Mouse (Mus musculus) hematopoietic stem cell, adult 5-6 weeks (primary cell): Measurements from ENCODE around the gene Rab44. TPM values are rescaled to one million over a fixed set of nuclear protein-coding genes. Genes with fewer than 3 reads are reported as not detected.

ENCODE experiments used
- ATAC-seq, 2 experiments: fragments of 125-278 bp in 1 of 2; replicated peaks in 1 of 2; 2 replicates each; pipeline ENCODE4 v1.8.0; 2016 to 2017; ENCODE audit warnings: inconsistent platforms in 2 of 2, mild to moderate bottlenecking in 2 of 2, moderate number of reproducible peaks in 2 of 2, low read depth in 1 of 2, moderate TSS enrichment in 1 of 2; ENCODE audit not compliant: low FRiP score in 2 of 2, poor library complexity in 2 of 2, severe bottlenecking in 2 of 2, insufficient read depth in 1 of 2, low TSS enrichment in 1 of 2
- total RNA-seq: library from RNA; stranded (forward); fragments of 172-1452, 232-1000 nt; gene quantifications from 2 replicates; pipeline ENCODE4 v1.2.3, GENCODE M21; 2017

Rab44 gene
- total RNA-seq, 1 experiment from 2014 or later: 27.8 TPM

DNA sequence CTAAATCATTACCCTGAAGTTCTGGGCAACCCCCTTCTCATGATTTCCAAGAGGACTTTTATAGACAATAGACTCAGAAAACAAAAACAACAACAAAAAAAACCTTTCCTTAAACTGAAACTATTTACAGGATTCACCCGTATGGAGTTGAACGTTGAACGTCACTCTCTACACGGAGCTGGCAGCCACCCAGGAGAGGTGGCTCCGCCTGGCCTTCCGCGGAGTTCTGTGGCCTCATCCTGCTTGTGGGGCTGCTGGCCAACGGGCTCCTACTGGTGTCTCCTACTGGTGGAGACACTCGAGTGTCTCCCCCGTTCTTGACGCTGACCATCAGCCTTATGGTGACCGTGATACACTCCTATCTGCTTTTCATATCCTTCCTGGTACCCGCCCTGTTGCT, 40.3 kb downstream of the Rab44 start:
- ATAC-seq: no peak

DNA sequence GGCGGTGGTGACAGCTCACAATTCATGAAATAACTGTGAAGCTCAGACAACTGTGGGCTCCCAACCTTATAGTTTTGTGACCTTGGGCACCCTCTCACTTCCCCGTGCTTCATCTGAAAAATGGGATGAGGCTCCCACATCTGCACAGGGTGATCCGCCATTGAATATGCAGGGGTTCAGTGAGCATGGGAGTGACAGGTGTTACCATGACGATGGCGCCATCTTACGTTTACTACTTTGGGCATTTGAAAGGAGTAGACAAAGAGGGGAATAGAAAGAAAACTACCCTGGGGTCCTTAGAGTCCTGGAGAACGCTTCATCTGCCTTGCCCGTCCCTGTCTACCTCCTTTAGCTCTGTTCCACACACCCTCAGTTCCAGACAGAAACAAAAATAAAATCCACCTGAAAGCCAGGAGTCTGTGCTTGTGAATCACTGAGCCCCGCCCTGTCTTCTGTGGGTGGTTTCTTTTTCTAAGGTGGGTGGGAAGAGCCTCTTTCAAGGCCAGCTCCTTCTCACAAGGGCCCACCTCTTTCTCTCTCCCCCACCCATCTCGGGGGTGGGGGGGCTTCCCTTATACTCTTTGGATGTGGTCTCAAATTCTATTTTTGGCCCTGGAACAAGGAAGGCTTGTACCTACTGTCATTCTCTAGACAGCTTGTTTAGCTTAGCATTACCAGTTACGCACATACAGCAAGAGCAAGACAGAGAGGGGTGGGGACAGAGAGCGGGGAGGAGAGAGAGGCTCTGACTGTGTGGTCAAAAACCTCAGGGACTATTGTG, 41.6 kb downstream of the Rab44 start:
- 0 out of 4 replicates have a peak, but pooled peaks of 1 of the 2 experiments have one; percentile 34 for ATAC-seq

DNA sequence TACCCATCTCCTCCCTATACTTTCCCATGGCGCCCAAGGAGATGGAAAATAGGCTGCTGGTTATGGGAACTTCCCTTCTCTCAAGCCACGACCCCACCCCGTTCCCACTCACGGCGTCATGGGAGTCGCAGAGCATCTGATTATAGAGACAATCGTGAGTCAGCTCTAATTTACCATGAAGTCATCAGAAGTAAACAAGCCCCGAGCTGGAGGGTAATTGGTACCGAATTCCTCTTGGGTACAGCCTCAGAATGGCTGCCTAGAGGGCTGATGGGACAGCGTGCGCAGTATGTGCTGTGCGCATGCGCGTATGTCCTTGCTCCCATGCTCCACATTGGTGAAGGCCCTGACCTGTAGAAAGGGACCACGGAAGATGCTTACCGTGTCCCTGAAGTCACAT, 42.5 kb downstream of the Rab44 start:
- no peak for ATAC-seq

DNA sequence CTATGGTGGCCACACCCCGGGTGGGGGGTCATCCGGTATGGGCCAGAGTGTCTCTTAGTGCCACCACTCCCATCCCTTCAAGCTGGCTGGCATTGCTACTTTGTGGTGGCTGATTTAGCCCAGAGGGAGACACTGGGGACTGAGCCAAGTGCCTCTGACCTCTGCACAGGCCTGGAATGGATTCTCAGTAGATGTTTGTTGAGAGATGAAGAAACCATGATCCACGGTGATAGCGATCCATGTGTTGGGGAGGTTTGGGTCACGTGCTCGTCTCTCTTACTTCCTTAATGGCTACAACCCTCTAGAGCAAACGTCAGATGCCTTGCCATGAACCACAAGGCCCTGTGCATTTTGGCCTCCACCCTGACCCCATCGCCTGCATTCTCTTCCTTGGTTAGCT, 42.9 kb downstream of the Rab44 start:
- ATAC-seq: no peak

DNA sequence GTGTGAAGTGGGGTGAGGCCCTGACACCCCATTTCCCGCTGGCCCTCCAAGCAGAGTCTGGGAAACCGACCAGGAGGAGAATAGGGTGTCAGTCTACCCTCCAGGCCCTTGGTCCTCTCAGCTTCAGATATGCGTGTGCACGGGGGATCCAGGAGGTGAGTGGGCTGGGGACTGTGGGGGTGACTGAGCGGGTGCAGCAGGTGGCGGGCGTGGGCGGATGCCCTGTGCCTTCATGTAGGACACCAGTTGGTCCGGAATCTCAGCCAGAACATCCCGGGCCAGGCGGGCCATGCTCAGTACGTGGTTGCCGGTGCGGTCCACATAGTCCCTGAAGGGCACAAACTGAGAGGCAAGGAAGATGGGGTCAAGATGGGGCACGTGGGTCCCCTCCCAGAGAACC, 45.0 kb downstream of the Rab44 start:
- no peak for ATAC-seq

DNA sequence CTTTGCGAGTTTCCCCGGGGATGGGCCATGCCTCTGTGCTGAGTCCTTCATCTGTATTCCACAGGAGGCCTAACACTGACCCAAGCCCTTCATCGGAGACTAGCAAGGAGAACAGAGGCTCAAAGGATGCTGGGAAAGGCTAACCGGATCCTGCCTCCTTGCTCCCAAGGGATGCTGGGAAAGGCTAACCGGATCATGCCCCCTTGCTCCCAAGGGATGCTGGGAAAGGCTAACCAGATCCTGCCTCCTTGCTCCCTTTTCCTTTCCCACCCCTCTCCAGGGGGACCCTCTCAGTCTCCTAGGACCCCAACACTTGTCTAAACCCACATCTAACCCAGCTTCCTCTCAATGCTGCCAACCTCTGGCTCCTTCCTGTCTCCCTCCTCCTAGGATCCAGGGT, 45.4 kb downstream of the Rab44 start:
- no peak for ATAC-seq

DNA sequence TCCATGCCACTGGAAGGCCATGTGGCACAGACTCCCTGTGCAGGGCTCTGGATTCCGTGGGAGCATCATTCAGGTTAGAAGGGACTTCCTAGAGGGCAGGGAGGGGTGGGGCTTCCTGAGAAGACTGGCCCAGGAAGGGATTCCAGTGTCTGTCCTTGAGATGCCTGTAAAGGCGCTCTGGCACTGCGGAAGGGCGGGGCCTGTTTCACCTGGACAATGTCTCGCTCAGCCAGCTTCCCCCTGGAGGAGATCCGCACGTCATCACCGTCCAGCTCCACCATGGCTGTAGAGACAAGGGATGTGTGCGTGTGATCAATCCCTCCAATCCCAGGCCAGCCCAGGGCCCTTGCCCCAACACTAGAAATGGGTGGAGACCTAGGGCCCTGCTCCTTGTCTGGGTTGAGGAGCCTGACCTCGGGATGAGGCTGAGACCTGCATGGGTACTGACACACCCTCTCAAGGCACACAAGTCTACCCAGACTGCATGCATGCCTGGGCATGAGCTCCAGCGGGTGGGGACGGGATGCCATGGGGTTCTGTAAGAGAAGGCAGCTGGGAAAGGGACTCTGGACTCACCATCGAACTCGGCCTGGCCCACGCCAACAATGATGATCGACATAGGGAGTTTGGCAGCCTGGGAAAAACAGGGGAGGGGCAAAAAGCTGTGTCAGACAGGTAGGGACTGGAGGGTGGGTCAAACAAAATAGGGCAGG, 46.0 kb downstream of the Rab44 start:
- ATAC-seq: no peak

DNA sequence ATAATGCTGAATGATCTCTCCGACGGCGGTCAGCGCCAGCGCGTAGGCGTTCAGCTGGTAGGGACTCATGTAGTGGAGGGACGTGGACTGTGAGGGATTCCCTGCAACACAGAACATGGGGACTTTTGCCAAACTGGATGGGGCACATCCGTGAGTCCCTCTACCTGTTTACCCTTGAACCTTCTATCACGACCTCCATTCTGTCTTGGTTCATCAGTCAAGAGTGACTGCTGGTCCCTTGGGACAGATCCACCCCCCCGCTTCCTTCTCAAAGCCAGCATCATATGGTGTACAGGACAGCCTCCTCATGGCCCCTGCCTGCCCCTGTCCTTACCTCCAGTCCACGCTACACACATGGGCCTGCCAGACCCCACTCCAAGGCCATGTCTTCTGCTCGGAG, 48.4 kb downstream of the Rab44 start:
- no peak for ATAC-seq

DNA sequence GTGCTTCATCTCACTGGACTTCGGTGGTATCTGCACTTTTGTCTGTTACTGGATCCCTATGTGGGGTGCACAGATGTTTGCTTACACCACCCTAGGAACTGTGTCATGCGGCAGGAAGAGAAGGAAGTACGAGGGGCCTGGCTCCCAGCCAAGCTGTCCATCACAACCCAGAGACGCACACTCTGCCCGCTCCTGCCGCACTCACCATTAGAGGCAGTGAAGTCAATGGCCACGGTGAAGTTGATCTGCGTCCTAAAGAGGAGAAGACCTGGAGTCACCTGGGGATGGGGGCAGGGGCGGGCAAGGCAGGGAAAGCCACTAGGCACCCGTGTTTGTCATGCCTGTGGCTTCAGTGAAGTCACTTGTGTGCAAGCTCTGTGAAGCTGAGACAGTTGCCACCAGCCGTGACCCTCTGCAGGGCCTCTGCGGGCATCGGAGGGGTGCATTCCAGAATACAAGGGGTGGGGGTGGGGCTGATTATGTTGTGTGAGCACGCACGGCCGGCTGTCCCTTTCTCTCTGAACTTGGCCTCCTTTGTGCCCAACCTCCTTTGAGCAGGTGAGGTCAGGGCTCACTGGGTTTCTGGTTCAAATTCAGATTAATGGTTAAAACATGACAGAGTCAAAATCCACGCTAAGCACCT, 50.6 kb downstream of the Rab44 start:
- peak; percentile 86 to 87 for ATAC-seq

DNA sequence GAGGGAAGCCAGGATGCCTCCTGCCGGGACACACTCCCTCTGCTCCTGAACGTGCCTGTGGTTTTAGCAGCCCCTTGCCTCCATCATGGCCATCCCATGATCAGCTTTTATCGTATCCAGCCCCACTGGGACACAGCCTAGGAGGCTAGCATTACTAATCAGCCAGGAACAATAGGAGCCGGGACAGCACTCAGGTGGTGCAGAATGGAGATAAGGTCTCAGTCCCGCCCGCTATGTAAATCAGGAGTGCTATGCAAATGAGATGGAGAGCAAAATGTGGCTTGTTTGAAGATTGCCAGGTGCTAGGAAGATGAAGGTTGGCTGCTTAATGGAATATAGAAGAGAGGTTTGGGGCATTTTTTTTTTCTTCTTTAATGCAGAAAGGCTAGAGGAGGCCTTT, 51.5 kb downstream of the Rab44 start:
- ATAC-seq: no peak

DNA sequence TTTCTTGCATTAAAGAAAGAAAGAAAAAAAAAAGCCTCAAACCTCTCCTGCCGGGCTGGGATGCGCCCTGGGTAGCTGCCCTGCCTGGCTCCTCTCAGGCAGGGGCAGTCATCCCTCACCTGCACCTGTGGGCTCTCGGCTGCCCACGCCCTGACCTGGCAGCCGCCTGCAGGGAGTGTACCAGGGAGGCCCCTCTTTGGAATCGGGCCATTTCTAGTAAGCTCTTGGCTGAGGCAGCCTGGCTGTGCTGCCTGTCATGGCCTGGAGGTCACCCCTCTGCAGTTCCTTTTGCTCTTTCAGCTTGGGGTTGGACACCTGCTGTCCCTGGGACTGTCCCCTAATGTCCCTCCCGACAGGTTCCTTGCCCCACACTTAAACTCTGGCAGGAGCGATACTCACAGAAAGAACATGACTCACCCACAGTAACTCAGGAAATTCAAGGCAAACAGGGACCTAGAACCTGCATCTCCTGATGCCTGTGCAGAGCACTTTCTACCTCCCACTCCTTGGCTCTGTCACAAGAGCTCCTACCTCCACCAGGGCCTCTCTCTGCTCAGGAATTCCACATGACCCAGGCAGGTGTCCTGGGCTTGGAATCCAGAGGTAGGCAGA, 52.1 kb downstream of the Rab44 start:
- ATAC-seq: no peak

DNA sequence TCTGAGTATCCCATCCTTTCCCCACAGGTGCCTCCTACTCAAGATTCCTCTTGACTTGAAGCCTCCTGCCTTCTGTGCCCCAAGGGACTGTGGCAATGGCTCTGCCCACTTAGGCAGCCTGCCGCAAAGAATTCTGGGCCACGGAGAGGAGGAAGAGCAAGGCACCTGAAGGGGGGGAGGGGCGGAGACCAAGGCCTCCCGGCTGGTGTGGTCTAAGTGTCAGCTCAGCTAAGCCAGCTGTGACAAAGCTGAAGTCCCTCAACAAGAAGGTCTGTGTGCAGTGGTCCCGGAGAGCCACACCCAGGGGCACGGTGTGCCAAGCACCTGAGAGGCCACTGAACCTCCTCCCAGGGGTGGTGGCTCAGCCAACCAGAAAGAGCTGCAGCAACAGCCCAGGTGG, 53.4 kb downstream of the Rab44 start:
- no peak for ATAC-seq

DNA sequence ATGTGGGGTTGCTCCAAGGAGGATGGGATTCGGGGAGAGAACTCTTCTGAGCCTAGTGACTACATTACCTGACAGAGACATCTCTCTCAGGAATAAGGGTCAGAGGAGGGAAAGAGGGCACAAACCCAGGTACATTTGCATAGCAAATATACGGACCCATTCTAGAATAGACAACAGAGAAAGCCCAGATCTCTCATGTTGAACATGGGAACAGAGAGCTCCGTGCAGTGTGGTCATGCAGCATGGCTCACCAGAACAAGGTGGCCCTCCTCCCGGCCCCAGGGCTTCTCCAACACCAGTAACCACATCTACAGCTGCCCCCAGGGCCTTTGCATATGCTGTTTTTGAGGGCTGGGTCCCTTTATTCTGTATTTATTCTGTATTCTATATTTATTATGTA, 54.5 kb downstream of the Rab44 start:
- no peak for ATAC-seq

DNA sequence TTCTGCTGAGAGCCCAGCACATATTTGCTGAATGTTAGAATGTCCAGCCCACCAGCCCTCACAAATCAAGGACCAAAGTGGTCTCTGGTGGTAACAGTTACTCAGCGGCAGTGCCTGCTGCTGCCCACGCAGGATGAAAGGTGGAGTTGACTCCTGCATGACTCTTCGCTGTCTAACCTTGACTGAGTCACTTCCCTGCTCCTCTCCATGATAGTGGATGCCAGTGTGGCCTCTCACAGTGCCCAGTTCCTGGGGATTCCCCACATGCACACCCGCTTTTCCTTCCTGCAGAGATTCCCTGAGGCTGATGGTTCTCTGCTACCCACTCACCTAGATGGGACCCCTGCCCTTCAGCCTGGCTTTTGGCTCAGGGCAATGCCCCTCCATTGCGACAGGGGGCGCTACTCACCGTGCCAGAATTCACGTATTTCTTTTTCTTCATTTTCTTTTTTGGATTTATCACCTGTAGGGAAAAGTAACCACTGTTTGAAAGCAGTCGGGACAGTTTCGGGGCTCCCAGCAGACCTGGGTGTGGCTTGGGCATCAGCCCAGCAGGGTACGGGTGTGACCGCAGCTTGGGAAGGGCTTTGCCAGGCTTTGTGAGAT, 55.2 kb downstream of the Rab44 start:
- ATAC-seq: no peak

DNA sequence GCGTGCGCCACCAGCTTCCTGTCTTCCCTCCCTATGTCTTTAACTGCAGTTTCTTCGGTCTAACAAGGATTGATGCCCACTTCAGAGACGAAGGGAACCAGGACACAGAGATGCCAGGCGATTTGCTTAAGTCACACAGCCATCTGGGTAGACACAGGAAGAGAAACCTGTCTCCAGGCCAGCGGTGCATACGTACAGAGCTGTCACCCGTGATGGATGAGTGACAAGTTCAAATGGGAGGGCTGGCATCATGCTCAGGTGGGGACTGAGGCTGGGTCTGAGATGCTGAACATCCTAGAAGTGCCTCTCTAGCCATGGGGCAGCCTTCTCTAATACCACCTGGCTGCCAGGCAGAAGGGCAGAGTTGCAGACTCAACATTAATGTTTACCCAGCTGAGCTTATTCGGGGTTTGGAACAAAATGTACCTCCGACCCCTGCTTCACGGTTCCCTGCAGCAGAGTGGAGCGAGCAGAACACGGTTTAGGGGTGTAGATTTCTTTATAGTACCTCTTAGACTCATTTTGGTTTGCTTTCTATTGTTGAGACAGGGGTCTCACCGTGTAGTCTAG, 56.6 kb downstream of the Rab44 start:
- no peak; a peak in 1 of 4 replicates for ATAC-seq

DNA sequence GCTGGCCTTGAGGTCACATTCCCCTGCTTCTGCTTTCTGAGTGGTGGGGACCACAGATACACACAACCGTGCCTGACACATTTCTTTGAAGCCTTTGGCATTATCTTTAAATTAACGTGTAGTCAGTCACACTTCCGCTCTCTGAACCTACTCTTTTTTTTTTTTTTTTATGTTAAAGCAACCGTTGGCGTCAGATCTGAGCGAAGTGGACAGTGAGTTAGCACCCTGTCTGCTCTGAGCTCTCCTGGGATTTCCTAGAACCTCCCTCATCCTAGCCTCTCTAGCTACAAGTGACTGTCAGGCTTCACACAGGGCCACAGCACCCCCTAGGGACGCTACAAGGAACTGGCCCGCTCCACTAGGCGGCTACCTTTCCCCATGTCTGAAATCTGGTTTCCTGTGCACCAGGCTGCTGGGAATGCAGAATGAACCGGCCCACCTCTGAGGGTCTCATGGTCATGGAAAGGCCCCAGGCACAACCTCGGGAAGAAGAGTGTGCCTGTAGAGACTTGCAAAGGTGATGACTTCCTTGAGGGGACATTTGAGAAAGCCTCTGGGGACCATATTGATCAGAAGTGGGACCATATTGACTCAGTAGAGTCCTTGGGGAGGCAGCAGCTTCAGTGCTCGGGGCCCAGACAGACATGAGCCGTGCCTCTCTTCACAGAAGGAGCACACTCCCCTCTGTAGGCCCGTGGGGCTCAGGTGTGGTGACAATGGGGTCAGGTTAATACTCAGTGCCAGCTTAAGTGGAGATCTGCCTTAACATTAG, 57.2 kb downstream of the Rab44 start:
- peak; percentile 77 to 80 for ATAC-seq

DNA sequence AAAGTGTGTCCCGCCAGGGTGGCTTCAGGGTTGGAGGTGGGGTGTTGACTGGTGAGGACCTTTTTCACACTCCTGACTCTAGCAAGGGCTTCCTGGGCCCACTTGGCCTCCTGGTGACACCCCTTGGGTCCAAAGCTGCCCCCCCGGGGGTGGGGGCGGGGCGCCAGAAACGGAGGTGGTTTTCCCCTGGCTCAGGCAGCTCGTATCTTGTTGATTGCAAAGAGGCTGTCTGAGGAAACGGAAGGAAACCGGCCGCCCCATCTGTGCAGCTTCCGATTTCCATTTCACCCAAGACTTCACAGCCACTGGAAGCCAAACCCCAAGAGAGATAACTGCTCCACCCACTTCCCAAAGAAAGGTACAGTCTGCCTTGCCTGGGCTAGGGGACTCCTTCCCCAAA, 58.1 kb downstream of the Rab44 start:
- peak; percentile 28 to 46 for ATAC-seq
